ENCODE assay signal across 9 mouse cellular contexts in genomic region chrX:167091841-167092240, GRCm38 (mm10).
DNase-seq lines count a peak whose midpoint lies in the region; ATAC-seq and TF ChIP-seq lines count a peak whose summit lies in the region.
"Had no signal": no experiment of that assay in that cellular context is flagged by ENCODE, and none has a peak within 500 bp of the region (broad histone marks: within the 10 kb centered on the region; RNA-seq: fewer than 3 reads in every experiment).

No protein-coding gene starts in this region.

- H3K4me1 ChIP-seq in heart, embryonic 16.5 days (ENCODE audit: control insufficient read depth, insufficient read depth, low read length), result 0 out of 2 replicates have a peak, but pooled peaks cover 2% of the 10 kb centered on the region
- peaks cover 4% of the 10 kb centered on the region; the same call in 1 of the 2 replicates for H3K4me1 ChIP-seq in lung, adult 2 months (ENCODE audit: control insufficient read depth, insufficient read depth, low read length)
- H3K4me1 ChIP-seq in stomach, embryonic 16.5 days (ENCODE audit: control insufficient read depth, insufficient read depth, low read length), result no peaks in the 10 kb centered on the region; the same call in 1 of the 2 replicates
- H3K4me1 ChIP-seq: limb, embryonic 13.5 days had no signal

- no peak for TF ChIP-seq CTCF in lung, adult 2 months (IDR thresholded peaks at IDR 0.05; ENCODE audit: insufficient read depth, low read length)

- no peak overlapping the region for H3K27ac ChIP-seq in heart, embryonic 16.5 days (ENCODE audit: low read length)
- H3K27ac ChIP-seq in stomach, embryonic 16.5 days (ENCODE audit: low read length), result peak overlapping the region; percentile 51; the same call in 1 of the 2 replicates
- H3K27ac ChIP-seq: limb, embryonic 13.5 days had no signal

- ATAC-seq in heart, embryonic 16.5 days (replicated peaks; ENCODE audit: extremely low read depth, insufficient read depth, low FRiP score), result peak; percentile 52; the same call in 1 of the 2 replicates
- ATAC-seq in stomach, embryonic 16.5 days (ENCODE audit: insufficient read depth, low FRiP score), result peak; percentile 87
- ATAC-seq in cerebellum, adult (ENCODE audit: insufficient number of reproducible peaks, low FRiP score, low TSS enrichment), result no peak

- H3K9me3 ChIP-seq in heart, embryonic 16.5 days (replicated peaks; ENCODE audit: control insufficient read depth, low read length), result no peaks in the 10 kb centered on the region
- H3K9me3 ChIP-seq in stomach, embryonic 16.5 days (replicated peaks; ENCODE audit: control insufficient read depth, low read length), result no peaks in the 10 kb centered on the region
- H3K9me3 ChIP-seq: limb, embryonic 13.5 days had no signal

- H3K36me3 ChIP-seq in heart, embryonic 16.5 days (ENCODE audit: control insufficient read depth, insufficient read depth), result no peaks in the 10 kb centered on the region
- no peaks in the 10 kb centered on the region for H3K36me3 ChIP-seq in stomach, embryonic 16.5 days (ENCODE audit: control insufficient read depth, insufficient read depth, low read length)
- H3K36me3 ChIP-seq: limb, embryonic 13.5 days had no signal

- peak; percentile 91 for DNase-seq in 416B (ENCODE audit: low read depth)
- peak; percentile 26 for DNase-seq in R1 (ENCODE audit: low read depth, low spot score)
- DNase-seq in lung, adult 2 months, result peak; percentile 14
- DNase-seq in cerebellum, adult 18-20 months, result no peak
- no peak for DNase-seq in layer of hippocampus, postnatal 10 days (ENCODE audit: low spot score in 2 of 2)

- H3K27me3 ChIP-seq in heart, embryonic 16.5 days (ENCODE audit: control insufficient read depth, insufficient read depth, low read length), result no peaks in the 10 kb centered on the region
- no peaks in the 10 kb centered on the region for H3K27me3 ChIP-seq in stomach, embryonic 16.5 days (ENCODE audit: control insufficient read depth, insufficient read depth, low read length)

- 50% methylated on average over 1 of the region's 1 CpGs for WGBS in heart, embryonic 16.5 days
- 31% methylated on average over 1 of the region's 1 CpGs for WGBS in lung, adult 2 months
- 53% methylated on average over 1 of the region's 1 CpGs for WGBS in stomach, embryonic 16.5 days

- H3K4me2 ChIP-seq in heart, embryonic 16.5 days (ENCODE audit: low read depth, low read length), result no peak overlapping the region
- H3K4me2 ChIP-seq in stomach, embryonic 16.5 days (ENCODE audit: low read depth, low read length), result no peak overlapping the region
- H3K4me2 ChIP-seq: limb, embryonic 13.5 days had no signal

- peak; percentile 53; the same call in 1 of the 2 replicates for TF ChIP-seq POLR2A in lung, adult 2 months (IDR thresholded peaks at IDR 0.05; ENCODE audit: borderline replicate concordance, extremely low read depth, low read depth, low read length)

- H3K4me3 ChIP-seq in heart, embryonic 16.5 days (ENCODE audit: low read length), result no peak overlapping the region
- no peak overlapping the region for H3K4me3 ChIP-seq in lung, adult 2 months (replicated peaks; ENCODE audit: extremely low read depth, low read depth, low read length)
- H3K4me3 ChIP-seq in stomach, embryonic 16.5 days (replicated peaks; ENCODE audit: low read length), result no peak overlapping the region
- H3K4me3 ChIP-seq: limb, embryonic 13.5 days had no signal

- H3K9ac ChIP-seq in heart, embryonic 16.5 days (ENCODE audit: low read length), result no peak overlapping the region
- H3K9ac ChIP-seq in stomach, embryonic 16.5 days (ENCODE audit: low read length), result no peak overlapping the region
- H3K9ac ChIP-seq: limb, embryonic 13.5 days had no signal

Comparison
In these comparisons a context has a peak if more than half of its experiments do, and no peak if none do; other contexts are left out.
1. DNase-seq: peak in 416B (single experiment), R1 (single experiment) and lung, adult 2 months (single experiment); none in cerebellum, adult 18-20 months (0 of 2) and layer of hippocampus, postnatal 10 days (0 of 2).